Mouse (Mus musculus): Measurements from ENCODE around the gene Mcur1.

GRCm38 (mm10) chr13:43525363-43526134 is 34.4 kb downstream of the Mcur1 start:
- TF ChIP-seq POLR2A (IDR thresholded peaks at IDR 0.05; ENCODE audit: borderline replicate concordance, extremely low read depth, insufficient read depth, insufficient read length, poor library complexity, severe bottlenecking) (no peak), CTCF (IDR thresholded peaks at IDR 0.05; ENCODE audit: borderline replicate concordance, extremely low read depth, insufficient read depth, insufficient read length) (no peak)
